Mouse (Mus musculus): ENCODE data around the gene Selenoh. TPM values are rescaled to one million over a fixed set of nuclear protein-coding genes. Genes with fewer than 3 reads are reported as not detected.
A peak's percentile ranks its signal among the peaks of the same experiment; 100 is the strongest.

The Selenoh gene
- polyA plus RNA-seq, 1 experiment from 2014 or later = 123 TPM

DNA sequence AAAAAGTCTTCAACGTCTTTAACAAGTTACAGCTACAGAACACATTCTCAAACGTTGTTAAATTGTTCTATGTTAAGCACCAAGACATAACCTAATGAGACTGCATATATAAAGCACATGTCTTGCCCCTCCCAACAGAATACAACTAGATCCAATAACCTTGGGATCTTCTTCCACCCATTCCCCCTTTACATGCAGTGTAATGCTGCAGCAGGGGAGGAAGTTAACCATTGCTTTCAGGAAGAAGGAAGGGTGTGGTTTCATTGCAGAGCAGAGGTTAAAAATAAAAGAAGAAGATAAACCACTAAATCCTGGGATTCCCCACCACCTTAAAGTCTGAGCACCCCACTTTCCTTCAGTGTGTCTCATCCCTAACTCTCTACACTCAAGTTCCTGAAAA is 47.9 kb downstream of the Selenoh start:
- Histone ChIP-seq H3K4me2 (replicated peaks; ENCODE audit: low read depth) (no peak overlapping the region), H3K4me3 (ENCODE audit: low read depth, low read length) (no peak overlapping the region), H3K9ac (ENCODE audit: low read length) (no peak overlapping the region), H3K9me3 (ENCODE audit: control insufficient read depth, low read length) (no peaks in the 10 kb centered on the region), H3K36me3 (ENCODE audit: control insufficient read depth, insufficient read depth, low read length) (peaks cover 12% of the 10 kb centered on the region), H3K4me1 (replicated peaks; ENCODE audit: control insufficient read depth, insufficient read depth) (peaks cover 2% of the 10 kb centered on the region), H3K27ac (replicated peaks) (peak overlapping the region; percentile 45), H3K27me3 (ENCODE audit: control insufficient read depth, insufficient read depth, low read length) (no peaks in the 10 kb centered on the region)
- ATAC-seq (ENCODE audit: low FRiP score, low TSS enrichment) = no peak
- WGBS = 39% methylated on average over 2 of the region's 2 CpGs
- TF ChIP-seq CTCF (IDR thresholded peaks at IDR 0.05; ENCODE audit: low read depth) (no peak), EP300 (optimal IDR thresholded peaks at IDR 0.05) (no peak)
- no peak for DNase-seq (ENCODE audit: low spot score)

GRCm38 (mm10) chr2:84619646-84620340 is 50.8 kb downstream of the Selenoh start:
- H3K36me3 ChIP-seq (ENCODE audit: control insufficient read depth, insufficient read depth, low read length) = peaks cover 31% of the 10 kb centered on the region

More at GRCm38 (mm10) chr2:84619646-84620340, 50.8 kb downstream of the Selenoh start:
- DNase-seq (ENCODE audit: low spot score) = no peak
- Histone ChIP-seq H3K4me2 (replicated peaks; ENCODE audit: low read depth) (no peak overlapping the region), H3K27ac (replicated peaks) (peak overlapping the region; percentile 31), H3K9me3 (ENCODE audit: control insufficient read depth, low read length) (no peaks in the 10 kb centered on the region), H3K4me3 (ENCODE audit: low read depth, low read length) (no peak overlapping the region), H3K9ac (ENCODE audit: low read length) (no peak overlapping the region), H3K27me3 (ENCODE audit: control insufficient read depth, insufficient read depth, low read length) (no peaks in the 10 kb centered on the region), H3K4me1 (replicated peaks; ENCODE audit: control insufficient read depth, insufficient read depth) (peaks cover 2% of the 10 kb centered on the region)
- ATAC-seq (ENCODE audit: low FRiP score, low TSS enrichment) = no peak; the same call in 1 of the 2 replicates
- 94% methylated on average over 21 of the region's 21 CpGs for WGBS
- TF ChIP-seq EP300 (optimal IDR thresholded peaks at IDR 0.05) (no peak), CTCF (IDR thresholded peaks at IDR 0.05; ENCODE audit: low read depth) (no peak)

Other genes starting within 250 kb of the Selenoh start
- 18.1 and 18.2 TPM in 2 replicates for gene Calcrl, start 245.4 kb downstream of the Selenoh start, polyA plus RNA-seq (2015; fragmentation: Nextera tagmentation; extraction: Ambion mirVana)
- 22.8 and 23.4 TPM in 2 replicates for gene Tfpi, start 194.0 kb downstream of the Selenoh start, polyA plus RNA-seq (2015; fragmentation: Nextera tagmentation; extraction: Ambion mirVana)
- 34.5 and 38.8 TPM in 2 replicates for gene Ctnnd1, start 20.0 kb downstream of the Selenoh start, polyA plus RNA-seq (2015; fragmentation: Nextera tagmentation; extraction: Ambion mirVana)
- 0.07 and 0.11 TPM in 2 replicates for gene Btbd18, start 11.7 kb downstream of the Selenoh start, polyA plus RNA-seq (2015; fragmentation: Nextera tagmentation; extraction: Ambion mirVana)
- not detected in 2 replicates for gene Gm28635, start 7.3 kb upstream of the Selenoh start, polyA plus RNA-seq (2015; fragmentation: Nextera tagmentation; extraction: Ambion mirVana)
- gene Med19, start 7.6 kb upstream of the Selenoh start, polyA plus RNA-seq (2015; fragmentation: Nextera tagmentation; extraction: Ambion mirVana) = 18.1 and 18.2 TPM in 2 replicates
- gene Tmx2, start 8.4 kb upstream of the Selenoh start, polyA plus RNA-seq (2015; fragmentation: Nextera tagmentation; extraction: Ambion mirVana) = 80.9 and 86.0 TPM in 2 replicates
- 24.1 and 29.7 TPM in 2 replicates for gene Zdhhc5, start 44.4 kb upstream of the Selenoh start, polyA plus RNA-seq (2015; fragmentation: Nextera tagmentation; extraction: Ambion mirVana)
- gene Clp1, start 56.6 kb upstream of the Selenoh start, polyA plus RNA-seq (2015; fragmentation: Nextera tagmentation; extraction: Ambion mirVana) = 16.3 and 16.5 TPM in 2 replicates
- 1.6 and 2.4 TPM in 2 replicates for gene Ypel4, start 63.3 kb upstream of the Selenoh start, polyA plus RNA-seq (2015; fragmentation: Nextera tagmentation; extraction: Ambion mirVana)
- gene Gm19426, start 72.9 kb upstream of the Selenoh start, polyA plus RNA-seq (2015; fragmentation: Nextera tagmentation; extraction: Ambion mirVana) = 3.8 and 3.9 TPM in 2 replicates
- 101 and 103 TPM in 2 replicates for gene Serping1, start 104.7 kb upstream of the Selenoh start, polyA plus RNA-seq (2015; fragmentation: Nextera tagmentation; extraction: Ambion mirVana)
- gene Ube2l6, start 128.1 kb upstream of the Selenoh start, polyA plus RNA-seq (2015; fragmentation: Nextera tagmentation; extraction: Ambion mirVana) = 27.6 and 28.6 TPM in 2 replicates
- 0.05 TPM in 1 of 2 replicates, not detected in the other for gene Smtnl1, start 151.9 kb upstream of the Selenoh start, polyA plus RNA-seq (2015; fragmentation: Nextera tagmentation; extraction: Ambion mirVana)
- 37.7 and 42.3 TPM in 2 replicates for gene Timm10, start 156.2 kb upstream of the Selenoh start, polyA plus RNA-seq (2015; fragmentation: Nextera tagmentation; extraction: Ambion mirVana)
- 5.1 and 5.4 TPM in 2 replicates for gene Slc43a1, start 168.1 kb upstream of the Selenoh start, polyA plus RNA-seq (2015; fragmentation: Nextera tagmentation; extraction: Ambion mirVana)
- 0.41 and 0.53 TPM in 2 replicates for gene Rtn4rl2, start 215.9 kb upstream of the Selenoh start, polyA plus RNA-seq (2015; fragmentation: Nextera tagmentation; extraction: Ambion mirVana)